Comparison of ENCODE assay signal across 16 mouse cellular contexts in genomic region chr13:83468794-83469193, GRCm38 (mm10). TPM values are rescaled to one million over a fixed set of nuclear protein-coding genes. Genes with fewer than 3 reads are reported as not detected.
DNase-seq lines count a peak whose midpoint lies in the region; ATAC-seq lines count a peak whose summit lies in the region.
"Had no signal": no experiment of that assay in that cellular context is flagged by ENCODE, and none has a peak within 500 bp of the region (broad histone marks: within the 10 kb centered on the region; RNA-seq: fewer than 3 reads in every experiment).

No protein-coding gene starts in this region.

- peak; percentile 93 for ATAC-seq in common myeloid progenitor, adult 5-6 weeks (replicated peaks; ENCODE audit: low read depth, poor library complexity, severe bottlenecking)
- ATAC-seq in megakaryocyte-erythroid progenitor cell, adult 5-6 weeks (replicated peaks; ENCODE audit: low FRiP score, low TSS enrichment, poor library complexity, severe bottlenecking) = peak; percentile 78; the same call in 1 of the 2 replicates
- ATAC-seq: forebrain, embryonic 14.5 days; forebrain, embryonic 16.5 days had no signal

- DNase-seq in 416B (ENCODE audit: low read depth) = peak; percentile 86
- no peak for DNase-seq in right cerebral cortex, adult 18-20 months
- no peak for DNase-seq in lung, postnatal 10 days
- DNase-seq: adrenal gland, adult 8-10 months; adrenal gland, postnatal 14 days; adrenal gland, postnatal 36 days; cerebellum, adult 11-12 months; cerebellum, adult 2 months; cerebellum, adult 9-10 months; cerebellum, postnatal 10 days; cerebellum, postnatal 25 days; embryo, embryonic 11 days had no signal

RNA-seq across cellular contexts. Expression of gene Mef2c, which starts 35.0 kb away (rescaled TPM):
- total RNA-seq in common myeloid progenitor, adult 5-6 weeks (2017) = 339 and 380 TPM in 2 replicates
- 29.5 and 36.6 TPM in 2 replicates for total RNA-seq in megakaryocyte-erythroid progenitor cell, adult 5-6 weeks (2014; fragmentation: Nextera tagmentation)
- 60.0 and 141 TPM in 2 replicates for total RNA-seq in megakaryocyte-erythroid progenitor cell, adult 5-6 weeks (2017)
